Mouse (Mus musculus): ENCODE data around the gene Gja4. TPM values are rescaled to one million over a fixed set of nuclear protein-coding genes. Genes with fewer than 3 reads are reported as not detected.

The Gja4 gene
- polyA plus RNA-seq, 2 experiments, result 17.7 to 21.3 TPM

- no peak for DNase-seq (ENCODE audit: low spot score)
- TF ChIP-seq POLR2A (IDR thresholded peaks at IDR 0.05; ENCODE audit: borderline replicate concordance, extremely low read depth, insufficient read depth, insufficient read length), result no peak
- H3K27ac ChIP-seq (replicated peaks; ENCODE audit: low read depth, low read length), result no peak overlapping the region
- H3K4me1 ChIP-seq (ENCODE audit: control insufficient read depth, insufficient read depth, low read length), result no peaks in the 10 kb centered on the region
- peaks cover 3% of the 10 kb centered on the region; the same call in 1 of the 2 replicates for H3K27me3 ChIP-seq (ENCODE audit: control insufficient read depth, insufficient read depth, low read length)
- no peak for ATAC-seq (ENCODE audit: low FRiP score, low read depth)
- H3K4me2 ChIP-seq (replicated peaks; ENCODE audit: low read depth, low read length, severe bottlenecking), result no peak overlapping the region
- no peak overlapping the region for H3K9ac ChIP-seq (ENCODE audit: low read depth, low read length, severe bottlenecking)
- no peaks in the 10 kb centered on the region for H3K36me3 ChIP-seq (ENCODE audit: control insufficient read depth, insufficient read depth, low read length)
- no peak overlapping the region for H3K4me3 ChIP-seq (replicated peaks; ENCODE audit: low read length)
- 65% methylated on average over 5 of the region's 5 CpGs for WGBS
- no peaks in the 10 kb centered on the region for H3K9me3 ChIP-seq (ENCODE audit: control insufficient read depth, low read length)
These were observed 23.8 kb upstream of the Gja4 start for GRCm38 (mm10) chr4:127337668-127338067.

DNA sequence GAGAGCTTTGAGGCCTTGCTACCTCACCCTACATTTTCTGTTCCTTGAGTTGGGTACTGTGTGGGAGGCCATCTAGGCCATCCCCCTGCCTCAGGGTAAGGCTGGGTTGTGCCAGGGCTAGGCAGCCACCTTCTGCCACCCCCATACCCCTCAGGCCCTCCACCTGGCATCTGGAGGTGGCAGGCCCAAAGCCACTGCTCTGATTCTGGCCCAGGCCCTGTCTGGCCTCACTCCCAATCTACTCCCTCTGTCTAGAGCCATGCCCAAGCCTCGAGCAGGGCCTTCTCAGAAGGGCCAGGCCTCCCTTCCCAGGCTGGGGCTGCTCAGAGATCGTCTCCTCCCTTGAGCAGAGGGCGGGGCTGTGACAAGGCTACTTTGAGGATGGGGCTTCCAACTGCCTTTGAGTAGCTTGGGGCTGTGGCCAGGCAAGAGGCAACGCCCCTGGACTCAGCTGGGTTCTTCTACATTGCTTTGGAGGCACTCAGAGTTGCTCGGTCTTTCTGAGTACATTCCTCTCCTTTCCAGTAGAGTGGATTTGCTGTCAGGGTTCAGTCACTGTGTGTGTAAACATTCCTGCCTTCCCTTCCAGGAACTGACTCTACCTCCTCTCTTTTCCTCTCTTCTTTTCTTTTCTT lies 21.1 kb upstream of the Gja4 start:
- Histone ChIP-seq H3K27me3 (ENCODE audit: control insufficient read depth, insufficient read depth, low read length) (peaks cover 30% of the 10 kb centered on the region), H3K36me3 (ENCODE audit: control insufficient read depth, insufficient read depth, low read length) (no peaks in the 10 kb centered on the region), H3K4me2 (replicated peaks; ENCODE audit: low read depth, low read length, severe bottlenecking) (no peak overlapping the region), H3K9ac (ENCODE audit: low read depth, low read length, severe bottlenecking) (no peak overlapping the region), H3K27ac (replicated peaks; ENCODE audit: low read depth, low read length) (no peak overlapping the region), H3K9me3 (ENCODE audit: control insufficient read depth, low read length) (no peaks in the 10 kb centered on the region), H3K4me3 (replicated peaks; ENCODE audit: low read length) (no peak overlapping the region), H3K4me1 (ENCODE audit: control insufficient read depth, insufficient read depth, low read length) (peaks cover 4% of the 10 kb centered on the region; the same call in 1 of the 2 replicates)
- ATAC-seq (ENCODE audit: low FRiP score, low read depth) (no peak), DNase-seq (ENCODE audit: low spot score) (no peak)
- WGBS, result 22% methylated on average over 5 of the region's 5 CpGs
- no peak for TF ChIP-seq POLR2A (IDR thresholded peaks at IDR 0.05; ENCODE audit: borderline replicate concordance, extremely low read depth, insufficient read depth, insufficient read length)

DNA sequence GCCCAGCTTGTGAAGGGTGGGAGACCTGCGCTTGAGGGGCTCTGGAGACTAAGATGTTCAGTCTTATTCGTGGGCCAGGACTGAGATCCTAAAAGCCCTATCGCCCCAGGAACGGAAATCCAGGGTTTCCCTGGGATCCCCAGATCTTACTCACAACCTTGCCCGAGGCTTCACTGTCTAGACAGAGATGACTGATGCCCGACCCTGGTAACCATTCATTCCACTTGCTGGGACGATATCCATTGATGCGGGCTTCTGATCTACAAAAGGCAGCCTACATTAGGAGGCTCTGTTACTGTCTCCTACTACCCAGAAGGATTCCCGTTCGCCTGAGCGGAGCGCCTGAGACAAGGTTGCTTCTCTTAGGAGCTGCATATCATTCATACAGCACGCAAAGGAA lies 17.3 kb upstream of the Gja4 start:
- no peak overlapping the region for H3K4me3 ChIP-seq (replicated peaks; ENCODE audit: low read length)
- WGBS, result 17% methylated on average over 13 of the region's 13 CpGs
- H3K27ac ChIP-seq (replicated peaks; ENCODE audit: low read depth, low read length), result no peak overlapping the region
- no peaks in the 10 kb centered on the region for H3K36me3 ChIP-seq (ENCODE audit: control insufficient read depth, insufficient read depth, low read length)
- H3K4me2 ChIP-seq (replicated peaks; ENCODE audit: low read depth, low read length, severe bottlenecking), result no peak overlapping the region
- peaks cover 54% of the 10 kb centered on the region for H3K27me3 ChIP-seq (ENCODE audit: control insufficient read depth, insufficient read depth, low read length)
- H3K9ac ChIP-seq (ENCODE audit: low read depth, low read length, severe bottlenecking), result no peak overlapping the region
- peaks cover 4% of the 10 kb centered on the region; the same call in 1 of the 2 replicates for H3K4me1 ChIP-seq (ENCODE audit: control insufficient read depth, insufficient read depth, low read length)
- TF ChIP-seq POLR2A (IDR thresholded peaks at IDR 0.05; ENCODE audit: borderline replicate concordance, extremely low read depth, insufficient read depth, insufficient read length), result no peak
- H3K9me3 ChIP-seq (ENCODE audit: control insufficient read depth, low read length), result no peaks in the 10 kb centered on the region
- ATAC-seq (ENCODE audit: low FRiP score, low read depth) (no peak), DNase-seq (ENCODE audit: low spot score) (no peak)

DNA sequence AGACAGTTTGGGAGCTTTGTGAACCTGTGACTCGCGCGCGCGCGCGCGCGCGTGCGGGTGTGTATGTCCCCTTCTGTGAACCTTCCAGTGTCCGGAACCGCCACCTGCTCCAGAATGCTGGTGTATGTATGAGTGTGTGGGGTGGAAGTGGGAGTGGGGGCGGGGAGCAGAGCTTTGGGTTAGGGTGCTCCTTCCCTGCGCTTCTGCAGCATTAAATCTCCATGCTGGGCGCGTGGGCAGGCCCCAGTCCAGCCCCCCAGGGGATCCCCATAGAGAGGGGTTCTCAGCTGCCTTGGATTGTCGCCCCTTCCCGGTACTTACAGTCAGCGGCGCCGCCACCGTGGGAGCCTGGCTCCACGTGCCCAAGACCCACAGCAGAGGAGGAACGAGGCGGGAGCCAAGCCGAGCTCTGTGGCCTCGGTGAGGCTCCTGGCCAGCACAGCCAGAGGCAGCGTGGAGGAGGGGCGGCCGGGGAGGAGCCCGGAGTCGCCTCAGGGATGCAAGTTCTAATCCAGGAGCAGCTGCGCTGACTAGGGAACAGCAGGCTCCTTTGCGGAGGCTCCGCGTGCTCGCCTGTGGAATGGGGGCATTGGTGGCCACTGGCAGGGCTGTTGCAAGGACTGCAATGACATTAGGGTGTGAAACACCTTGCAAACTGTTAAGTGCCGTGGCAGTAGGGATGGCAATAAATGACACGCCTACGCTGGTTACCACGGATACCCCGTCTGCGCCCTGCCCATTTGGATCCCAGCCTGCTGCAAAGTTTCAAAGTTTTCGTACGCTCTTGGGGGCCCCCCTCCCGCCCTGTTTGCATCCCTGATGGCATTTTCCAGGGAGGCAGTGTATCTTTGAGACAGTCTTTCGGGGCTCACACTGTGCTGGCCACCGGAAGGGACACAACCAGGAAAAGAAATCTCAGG lies 16.6 kb upstream of the Gja4 start, which contains the start of gene Gjb3:
Gene Gjb3, minus strand, starts transcription at position 664 of the 920 bp plus-strand sequence.
- no peaks in the 10 kb centered on the region for H3K36me3 ChIP-seq (ENCODE audit: control insufficient read depth, insufficient read depth, low read length)
- peaks cover 4% of the 10 kb centered on the region; the same call in 1 of the 2 replicates for H3K4me1 ChIP-seq (ENCODE audit: control insufficient read depth, insufficient read depth, low read length)
- H3K4me3 ChIP-seq (replicated peaks; ENCODE audit: low read length), result peak within 1 kb of the TSS; percentile 23
- TF ChIP-seq POLR2A (IDR thresholded peaks at IDR 0.05; ENCODE audit: borderline replicate concordance, extremely low read depth, insufficient read depth, insufficient read length), result no peak
- ATAC-seq (ENCODE audit: low FRiP score, low read depth), result no peak
- DNase-seq (ENCODE audit: low spot score), result no peak
- peaks cover 59% of the 10 kb centered on the region for H3K27me3 ChIP-seq (ENCODE audit: control insufficient read depth, insufficient read depth, low read length)
- H3K9me3 ChIP-seq (ENCODE audit: control insufficient read depth, low read length), result no peaks in the 10 kb centered on the region
- 2% methylated on average over 43 of the region's 49 CpGs for WGBS
- H3K9ac ChIP-seq (ENCODE audit: low read depth, low read length, severe bottlenecking), result no peak within 1 kb of the TSS
- H3K27ac ChIP-seq (replicated peaks; ENCODE audit: low read depth, low read length), result no peak within 1 kb of the TSS
- H3K4me2 ChIP-seq (replicated peaks; ENCODE audit: low read depth, low read length, severe bottlenecking), result peak within 1 kb of the TSS; percentile 37

DNA sequence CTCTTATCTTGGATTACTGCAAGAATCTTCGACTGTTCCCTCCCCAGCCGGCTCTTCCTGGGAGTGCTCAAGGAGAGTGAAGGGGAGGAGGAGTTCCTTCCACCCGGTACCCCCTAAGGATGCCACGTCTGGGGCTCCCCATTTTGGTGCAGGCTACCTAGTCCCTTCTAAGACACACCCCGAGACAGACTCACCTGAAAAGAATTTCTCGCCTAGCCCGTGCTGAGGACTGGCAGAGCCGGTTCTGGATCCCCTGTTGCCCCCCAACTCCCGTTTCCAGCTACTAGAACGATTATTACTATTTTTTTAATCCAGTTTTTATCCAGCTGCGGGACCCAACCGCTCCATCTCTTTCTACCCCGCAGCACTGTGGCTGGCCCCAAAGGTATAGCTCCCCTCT lies 15.9 kb upstream of the Gja4 start:
- ATAC-seq (ENCODE audit: low FRiP score, low read depth) (no peak), DNase-seq (ENCODE audit: low spot score) (no peak)
- Histone ChIP-seq H3K36me3 (ENCODE audit: control insufficient read depth, insufficient read depth, low read length) (no peaks in the 10 kb centered on the region), H3K4me3 (replicated peaks; ENCODE audit: low read length) (peak overlapping the region; percentile 23; the same call in 1 of the 2 replicates), H3K27me3 (ENCODE audit: control insufficient read depth, insufficient read depth, low read length) (peaks cover 59% of the 10 kb centered on the region), H3K27ac (replicated peaks; ENCODE audit: low read depth, low read length) (no peak overlapping the region), H3K4me2 (replicated peaks; ENCODE audit: low read depth, low read length, severe bottlenecking) (peak overlapping the region; percentile 37; the same call in 1 of the 2 replicates), H3K9me3 (ENCODE audit: control insufficient read depth, low read length) (no peaks in the 10 kb centered on the region), H3K9ac (ENCODE audit: low read depth, low read length, severe bottlenecking) (no peak overlapping the region), H3K4me1 (ENCODE audit: control insufficient read depth, insufficient read depth, low read length) (peaks cover 4% of the 10 kb centered on the region; the same call in 1 of the 2 replicates)
- TF ChIP-seq POLR2A (IDR thresholded peaks at IDR 0.05; ENCODE audit: borderline replicate concordance, extremely low read depth, insufficient read depth, insufficient read length), result no peak
- WGBS, result 4% methylated on average over 13 of the region's 13 CpGs
